In genomic region chr5:91363274-91363991, GRCm38 (mm10) we compare ENCODE assay signal across 25 mouse cellular contexts. TPM values are rescaled to one million over a fixed set of nuclear protein-coding genes. Genes with fewer than 3 reads are reported as not detected.
DNase-seq lines count a peak whose midpoint lies in the region; ATAC-seq and TF ChIP-seq lines count a peak whose summit lies in the region.
"Had no signal": no experiment of that assay in that cellular context is flagged by ENCODE, and none has a peak within 500 bp of the region (broad histone marks: within the 10 kb centered on the region; RNA-seq: fewer than 3 reads in every experiment).

No protein-coding gene starts in this region.

- peak; percentile 74 for ATAC-seq in frontal cortex, adult (ENCODE audit: low TSS enrichment)
- ATAC-seq in midbrain, postnatal 0 days (ENCODE audit: low FRiP score): peak; percentile 62; the same call in 1 of the 2 replicates
- ATAC-seq: activated CD4-positive, CD25-positive, alpha-beta regulatory T cell, adult 4 months; liver, embryonic 12.5 days; Patski had no signal

- H3K4me3 ChIP-seq in midbrain, postnatal 0 days (ENCODE audit: low read depth, low read length): no peak overlapping the region
- H3K4me3 ChIP-seq: embryonic facial prominence, embryonic 15.5 days; heart, adult 2 months; heart, embryonic 15.5 days; hindbrain, embryonic 12.5 days; liver, embryonic 12.5 days; neural tube, embryonic 12.5 days; stomach, embryonic 15.5 days had no signal

- no peaks in the 10 kb centered on the region for H3K36me3 ChIP-seq in midbrain, postnatal 0 days (ENCODE audit: insufficient read depth, low read length)
- H3K36me3 ChIP-seq: embryonic facial prominence, embryonic 15.5 days; heart, embryonic 15.5 days; hindbrain, embryonic 12.5 days; liver, embryonic 12.5 days; neural tube, embryonic 12.5 days; stomach, embryonic 15.5 days had no signal

- 0 out of 2 replicates have a peak overlapping the region, but pooled peaks have one; percentile 32 for H3K27ac ChIP-seq in midbrain, postnatal 0 days (ENCODE audit: low read depth, low read length)
- H3K27ac ChIP-seq: embryonic facial prominence, embryonic 15.5 days; heart, adult 2 months; heart, embryonic 15.5 days; hindbrain, embryonic 12.5 days; liver, embryonic 12.5 days; neural tube, embryonic 12.5 days; stomach, embryonic 15.5 days had no signal

- no peak for TF ChIP-seq CTCF in brain, embryonic 14.5 days (IDR thresholded peaks at IDR 0.05; ENCODE audit: borderline replicate concordance, extremely low read depth, insufficient read depth, insufficient read length)
- TF ChIP-seq CTCF in midbrain, postnatal 0 days (IDR thresholded peaks at IDR 0.05): no peak

- no peaks in the 10 kb centered on the region for H3K9me3 ChIP-seq in midbrain, postnatal 0 days (ENCODE audit: low read length)
- H3K9me3 ChIP-seq: embryonic facial prominence, embryonic 15.5 days; heart, embryonic 15.5 days; hindbrain, embryonic 12.5 days; liver, embryonic 12.5 days; neural tube, embryonic 12.5 days; stomach, embryonic 15.5 days had no signal

- intact Hi-C loops in left cerebral cortex, postnatal 25 days (cut with DNase I): no loop called here
- intact Hi-C loops in left cerebral cortex, postnatal 36 days (cut with DNase I): no loop called here

- 0 out of 2 replicates have a peak, but pooled peaks cover 4% of the 10 kb centered on the region for H3K4me1 ChIP-seq in midbrain, postnatal 0 days (ENCODE audit: insufficient read depth, low read length)
- H3K4me1 ChIP-seq: embryonic facial prominence, embryonic 15.5 days; heart, embryonic 15.5 days; hindbrain, embryonic 12.5 days; liver, embryonic 12.5 days; neural tube, embryonic 12.5 days; stomach, embryonic 15.5 days had no signal

- no peak overlapping the region for H3K4me2 ChIP-seq in midbrain, postnatal 0 days (ENCODE audit: low read depth, low read length, poor library complexity, severe bottlenecking)
- H3K4me2 ChIP-seq: embryonic facial prominence, embryonic 15.5 days; heart, embryonic 15.5 days; hindbrain, embryonic 12.5 days; liver, embryonic 12.5 days; lung, embryonic 14.5 days; neural tube, embryonic 12.5 days; stomach, embryonic 15.5 days had no signal

- TF ChIP-seq POLR2A in brain, embryonic 14.5 days (IDR thresholded peaks at IDR 0.05; ENCODE audit: borderline replicate concordance, extremely low read depth, insufficient read depth, insufficient read length, poor library complexity, severe bottlenecking): no peak

- no peak overlapping the region for H3K9ac ChIP-seq in midbrain, postnatal 0 days (replicated peaks; ENCODE audit: low read length, poor library complexity, severe bottlenecking)
- H3K9ac ChIP-seq: embryonic facial prominence, embryonic 15.5 days; heart, embryonic 15.5 days; hindbrain, embryonic 12.5 days; liver, embryonic 12.5 days; lung, embryonic 14.5 days; neural tube, embryonic 12.5 days; stomach, embryonic 15.5 days had no signal

- no peak for DNase-seq in frontal cortex, postnatal 25 days (ENCODE audit: low spot score in 2 of 2)
- peak; percentile 13 to 35 for DNase-seq in left cerebral cortex, postnatal 25 days (ENCODE audit: low spot score in 2 of 2)
- DNase-seq in left cerebral cortex, postnatal 36 days (ENCODE audit: low spot score in 2 of 2): no peak
- DNase-seq in brain, embryonic 14.5 days (ENCODE audit: low read depth): peak; percentile 74
- DNase-seq in midbrain, postnatal 0 days (ENCODE audit: low spot score): peak; percentile 34
- no peak for DNase-seq in spleen, postnatal 14 days (ENCODE audit: low spot score in 2 of 2)
- DNase-seq: adrenal gland, postnatal 14 days; cerebellum, adult 8-10 months; embryo, embryonic 11 days; gastrocnemius, postnatal 10 days; heart, adult 2 months; kidney, adult 18-20 months; kidney, postnatal 10 days; lung, embryonic 14.5 days; lung, postnatal 4 days; spleen, adult 18-20 months had no signal

- no peaks in the 10 kb centered on the region for H3K27me3 ChIP-seq in midbrain, postnatal 0 days (ENCODE audit: insufficient read depth, low read length)
- H3K27me3 ChIP-seq: embryonic facial prominence, embryonic 15.5 days; heart, embryonic 15.5 days; hindbrain, embryonic 12.5 days; liver, embryonic 12.5 days; neural tube, embryonic 12.5 days; Patski; stomach, embryonic 15.5 days had no signal

- WGBS in midbrain, postnatal 0 days: 62% methylated on average over 6 of the region's 6 CpGs

RNA-seq across cellular contexts. Expression of gene Btc, which starts 39.4 kb away (rescaled TPM):
- total RNA-seq in left cerebral cortex, postnatal 25 days (2021): under 1 TPM; 0.43 to 0.48 TPM
- under 1 TPM; 0.44 to 0.57 TPM for total RNA-seq in left cerebral cortex, postnatal 36 days (2021)
- 0.05 and 0.14 TPM in 2 replicates for polyA plus RNA-seq in brain, embryonic 14.5 days (2012; rRNA removed)
- total RNA-seq in midbrain, postnatal 0 days (2014; rRNA removed): 0.47 and 0.49 TPM in 2 replicates
- polyA plus RNA-seq in midbrain, postnatal 0 days (2015; fragmentation: Nextera tagmentation; extraction: Ambion mirVana): 0.09 and 0.16 TPM in 2 replicates

Comparison
In these comparisons a context has a peak if more than half of its experiments do, and no peak if none do; other contexts are left out.
1. DNase-seq: peak in left cerebral cortex, postnatal 25 days (2 of 2), brain, embryonic 14.5 days (single experiment) and midbrain, postnatal 0 days (single experiment); none in frontal cortex, postnatal 25 days (0 of 2), left cerebral cortex, postnatal 36 days (0 of 2) and spleen, postnatal 14 days (0 of 2).